Mouse (Mus musculus) lung, postnatal 36 days (tissue): Measurements from ENCODE around the gene Tmem125.
"Not testable (repeated sequence)": the region's sequence is repeated elsewhere in the genome, so short reads cannot be mapped to it uniquely, and the experiment has no call there.

Experiments
- DNase-seq: peaks from one replicate; pipeline ENCODE4 v3.0.0; 2022; ENCODE audit warnings: mixed read lengths

Tmem125 gene

DNA sequence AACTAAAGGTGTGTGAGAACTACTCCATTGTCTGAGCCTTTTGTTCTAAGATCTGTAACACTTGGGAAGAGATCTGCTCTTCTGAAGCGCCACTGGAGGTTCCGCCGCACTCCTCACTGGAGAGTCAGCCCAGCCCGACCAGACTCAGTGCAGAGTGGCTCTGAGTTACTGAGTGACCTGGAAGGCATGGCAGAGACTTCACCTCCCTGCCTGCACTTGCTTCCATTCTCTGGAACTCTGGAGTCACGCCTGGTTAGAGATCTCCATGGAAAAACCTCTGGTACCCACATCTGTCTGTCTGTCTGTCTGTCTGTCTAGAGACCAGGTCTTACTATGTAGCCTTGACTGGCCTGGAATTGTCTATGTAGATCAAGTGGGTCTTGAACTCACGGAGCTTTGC, 8.2 kb downstream of the Tmem125 start:
- DNase-seq = no peak

DNA sequence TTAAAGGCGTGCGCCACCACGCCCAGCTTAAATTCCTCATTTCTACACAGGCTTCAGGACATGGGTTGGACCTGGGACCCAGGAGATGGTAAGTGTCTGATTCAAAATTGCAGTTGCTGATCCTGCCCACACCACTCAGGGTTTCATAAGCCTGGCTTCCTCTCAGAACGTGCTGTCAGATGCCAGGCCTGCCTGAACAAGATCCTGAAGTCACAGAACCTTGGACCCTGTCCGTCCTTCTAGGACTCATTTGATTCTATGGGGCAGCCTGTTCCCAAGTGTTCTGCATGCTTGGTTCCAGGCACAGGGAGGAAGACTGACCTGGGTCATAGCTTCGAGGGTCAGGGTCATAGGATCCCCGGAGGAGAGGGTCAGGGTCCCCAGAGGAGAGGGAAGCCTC, 10.2 kb downstream of the Tmem125 start:
- DNase-seq = no peak

DNA sequence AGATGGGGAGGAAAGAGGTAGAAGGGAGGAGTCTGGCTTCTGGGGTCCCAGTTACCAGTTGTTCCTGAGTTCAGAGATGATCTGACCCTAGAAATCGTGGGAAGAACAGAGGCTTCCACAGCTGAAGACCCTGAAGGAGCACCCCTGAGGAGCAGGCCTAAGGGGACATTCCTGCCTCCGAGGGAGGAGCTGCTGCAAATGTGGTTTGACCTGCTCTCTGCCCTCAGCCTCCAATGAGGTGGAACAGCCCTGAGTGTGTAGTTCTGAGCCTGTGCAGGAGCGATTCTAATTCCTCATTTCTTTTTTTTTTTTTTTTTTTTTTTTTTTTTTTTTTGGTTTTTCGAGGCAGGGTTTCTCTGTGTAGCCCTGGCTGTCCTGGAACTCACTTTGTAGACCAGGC, 10.7 kb downstream of the Tmem125 start:
- no peak for DNase-seq

DNA sequence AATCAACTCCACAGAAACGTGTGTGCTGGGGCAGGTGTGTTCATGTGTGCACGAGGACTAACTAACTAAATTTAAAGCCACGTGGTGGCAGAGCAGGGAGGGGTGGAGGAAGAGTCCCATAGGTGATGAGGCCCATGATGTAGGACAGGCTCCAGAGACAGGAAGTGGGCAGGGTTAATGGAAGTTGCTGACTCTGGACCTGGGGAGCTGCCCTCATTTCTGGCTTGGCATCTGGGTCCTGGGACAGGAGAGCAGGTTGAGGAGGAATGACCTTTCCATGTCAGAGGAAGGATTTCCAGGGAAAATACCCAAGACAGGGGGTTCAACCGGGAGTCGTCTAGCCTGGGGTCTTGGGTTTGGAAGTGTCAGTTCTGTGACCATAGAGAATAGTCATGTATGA, 11.2 kb downstream of the Tmem125 start:
- no peak for DNase-seq

DNA sequence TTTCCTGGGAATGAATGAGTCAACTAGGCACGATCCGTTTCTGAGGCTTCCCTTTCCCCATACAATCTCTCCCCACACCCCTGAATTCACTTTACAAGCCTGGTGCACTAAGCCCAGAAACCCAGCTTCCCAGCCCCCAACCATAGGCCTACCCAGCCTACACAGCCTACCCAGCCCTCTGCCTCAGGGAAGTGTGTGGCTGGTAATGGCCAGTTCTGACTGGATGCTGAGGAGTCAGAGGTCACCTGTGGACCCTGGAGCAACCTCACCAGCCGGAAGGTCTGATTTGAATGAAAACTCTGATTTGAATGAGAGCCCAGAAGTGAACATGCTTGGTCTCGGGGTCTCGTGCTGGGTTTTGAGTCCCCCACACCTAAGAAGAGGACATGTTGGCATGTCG, 16.1 kb downstream of the Tmem125 start:
- DNase-seq = no peak

DNA sequence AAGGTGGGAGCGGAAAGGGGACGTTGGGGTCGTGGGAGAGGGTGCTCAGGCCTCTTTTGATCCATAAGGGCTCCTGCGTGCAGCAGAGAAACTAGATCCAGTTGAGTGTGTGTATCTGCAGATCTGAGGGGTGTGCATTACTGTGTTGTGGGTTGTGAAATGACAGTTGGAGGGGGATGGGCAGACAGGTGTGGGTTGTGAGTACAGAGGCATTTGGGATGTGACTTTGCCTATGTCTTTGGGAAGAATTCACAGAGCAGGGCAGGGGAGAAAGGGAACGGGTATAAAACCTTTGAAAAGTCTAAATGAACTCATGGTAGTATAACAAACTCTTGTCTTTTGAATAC, 16.5 kb downstream of the Tmem125 start:
- DNase-seq = peak; percentile 28

DNA sequence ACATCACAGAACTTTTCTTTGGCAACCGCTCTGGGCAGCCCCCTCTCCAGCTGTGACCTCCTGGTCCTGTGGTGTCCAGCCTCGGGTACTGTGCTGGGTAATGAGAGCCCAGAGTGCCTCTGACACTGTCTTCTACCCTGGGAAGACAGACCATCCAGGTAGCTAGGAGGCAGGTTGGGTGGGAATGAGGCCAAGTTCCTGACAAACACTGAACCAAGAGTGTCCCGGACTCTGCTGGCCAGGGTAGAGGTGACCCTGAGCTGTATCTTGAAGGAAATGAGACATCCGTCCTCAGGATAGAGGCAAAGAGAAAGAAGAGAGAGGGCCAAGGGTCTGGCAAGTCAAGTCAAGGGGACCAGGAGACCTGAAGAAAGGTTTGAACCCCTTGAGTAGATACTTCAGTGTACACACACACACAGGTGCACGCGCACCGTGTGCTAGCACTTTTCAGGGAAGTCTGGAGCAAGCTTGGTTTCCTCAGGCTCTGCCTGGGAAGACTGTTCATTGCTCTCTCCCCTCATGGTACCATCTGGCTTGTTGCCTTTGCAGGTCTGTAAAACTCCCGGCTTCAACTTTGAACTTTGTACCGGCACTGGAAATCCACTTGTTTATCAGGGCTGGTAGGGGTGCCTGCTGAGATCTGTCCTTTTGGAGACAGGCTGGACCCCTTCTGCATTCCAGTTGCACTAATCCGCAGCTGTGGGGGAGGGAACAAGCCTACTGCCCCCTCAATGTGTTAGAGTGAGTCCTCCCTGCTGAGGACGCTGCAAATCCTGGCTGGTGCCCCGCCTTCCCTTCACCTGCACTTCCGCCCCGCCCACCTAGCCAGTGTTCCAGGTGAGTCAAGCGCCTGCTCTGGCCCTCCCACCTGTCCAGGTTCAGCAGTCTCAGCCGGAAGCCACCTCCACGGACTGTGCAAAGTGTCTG, 17.2 kb downstream of the Tmem125 start, which contains the start of gene 2610528J11Rik:
Gene 2610528J11Rik, plus strand, starts transcription at position 592 of the 927 bp plus-strand sequence.
- DNase-seq = peak; percentile 92

DNA sequence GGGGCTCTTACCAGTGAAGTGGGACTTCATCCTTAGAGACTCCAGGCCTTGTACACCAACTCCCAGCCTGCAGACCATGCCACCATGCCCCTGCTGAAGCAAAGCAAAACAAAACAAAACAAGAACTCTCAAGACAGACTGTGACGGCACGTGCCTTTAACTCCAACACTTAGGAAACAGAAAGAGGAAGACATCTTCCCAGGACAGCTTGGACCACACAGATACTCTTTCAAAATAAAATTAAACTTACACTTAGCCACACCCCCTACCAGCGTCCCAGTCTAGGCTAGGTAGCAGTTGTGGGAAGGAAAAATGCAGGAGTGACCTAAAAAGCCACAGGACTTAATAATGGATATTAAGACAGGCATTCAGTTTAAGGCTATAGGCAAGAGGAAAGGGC, 18.1 kb downstream of the Tmem125 start:
- no peak for DNase-seq

DNA sequence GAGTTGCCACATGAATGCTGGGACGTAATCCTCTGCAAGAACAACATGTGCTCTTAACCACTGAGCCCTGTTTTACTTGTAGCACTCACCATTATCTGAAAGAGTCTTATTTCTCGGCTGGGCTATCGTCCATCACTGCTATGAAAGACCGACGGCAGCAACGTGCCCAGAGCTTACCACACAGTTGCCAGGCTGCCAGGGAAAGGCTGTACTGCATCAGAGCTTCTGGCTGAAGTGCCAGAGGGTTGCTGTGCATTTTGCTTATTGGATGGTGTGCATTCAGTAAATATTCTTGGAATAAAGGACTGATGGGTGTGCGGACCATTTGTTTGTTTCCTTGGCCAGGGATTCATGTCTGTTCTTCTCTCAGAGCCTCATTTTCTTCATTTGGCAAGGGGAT, 19.9 kb downstream of the Tmem125 start:
- no peak for DNase-seq

DNA sequence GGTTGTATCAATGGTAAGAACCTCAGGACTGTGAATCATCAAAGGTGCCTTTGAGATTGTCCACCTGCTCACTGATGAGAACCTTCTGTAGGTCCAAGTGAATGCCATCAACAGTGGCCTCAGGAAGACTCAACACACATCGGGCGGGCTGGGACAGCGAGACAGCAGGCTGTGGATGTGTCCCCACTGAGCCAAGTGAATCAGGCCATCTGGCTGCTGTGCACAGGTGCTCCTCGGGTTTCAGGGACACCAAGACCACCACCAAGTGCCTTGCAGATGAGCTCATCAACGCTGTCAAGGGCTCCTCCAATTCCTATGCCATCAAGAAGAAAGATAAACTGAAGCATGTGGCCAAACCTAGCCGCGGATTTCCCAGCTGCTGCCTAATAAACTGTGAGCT, 21.6 kb downstream of the Tmem125 start:
- no peak for DNase-seq

DNA sequence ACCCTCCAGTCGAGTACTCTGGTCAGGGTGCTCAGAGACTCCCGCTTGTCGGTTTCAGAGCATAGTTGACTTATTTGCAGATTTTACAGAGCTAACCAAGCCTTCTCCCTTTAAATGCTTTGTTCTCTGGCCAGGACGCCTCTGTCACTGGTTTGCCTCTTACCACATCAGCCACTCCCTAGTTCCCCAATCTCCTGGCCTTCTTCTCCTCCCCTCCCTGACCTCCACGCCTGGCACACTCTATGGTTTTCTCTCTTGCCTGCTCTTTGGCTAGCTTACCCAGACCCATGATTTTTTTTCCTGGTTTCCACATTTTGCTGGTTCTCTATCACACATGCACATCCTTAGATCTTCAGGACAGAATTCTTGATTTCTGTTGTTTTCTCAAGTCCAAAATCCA, 25.6 kb downstream of the Tmem125 start:
- DNase-seq = peak; percentile 48

DNA sequence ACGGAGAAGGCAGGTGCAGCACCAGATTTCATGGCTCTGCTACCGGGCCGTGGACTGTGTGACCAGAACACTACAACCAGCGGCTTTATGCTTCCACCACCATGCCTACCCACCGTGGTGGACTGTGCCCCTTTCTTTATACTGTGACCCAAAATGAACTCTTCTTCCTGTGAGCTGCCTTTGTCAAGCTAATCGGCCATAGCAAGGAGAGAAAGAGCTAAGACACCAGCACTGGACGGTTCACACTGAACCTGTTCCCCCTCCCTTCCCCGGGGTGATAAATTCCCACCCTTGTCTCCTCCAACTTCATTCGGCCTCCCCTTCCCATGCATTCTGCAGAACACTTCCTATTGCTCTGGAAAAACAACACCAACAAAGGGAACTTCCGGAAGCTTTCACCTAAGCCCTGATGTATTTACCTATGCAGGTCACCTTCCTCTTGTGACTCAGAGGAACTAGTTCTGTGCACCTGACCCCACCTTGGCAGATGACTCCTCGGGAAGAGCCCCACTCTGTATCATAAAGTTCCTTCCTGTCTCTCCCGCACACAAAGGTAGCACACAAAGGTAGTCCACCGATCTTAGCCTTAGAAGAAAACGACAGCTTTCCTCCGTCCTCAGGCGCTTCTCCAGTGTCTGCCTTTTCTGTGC, 26.2 kb downstream of the Tmem125 start:
- DNase-seq = no peak

DNA sequence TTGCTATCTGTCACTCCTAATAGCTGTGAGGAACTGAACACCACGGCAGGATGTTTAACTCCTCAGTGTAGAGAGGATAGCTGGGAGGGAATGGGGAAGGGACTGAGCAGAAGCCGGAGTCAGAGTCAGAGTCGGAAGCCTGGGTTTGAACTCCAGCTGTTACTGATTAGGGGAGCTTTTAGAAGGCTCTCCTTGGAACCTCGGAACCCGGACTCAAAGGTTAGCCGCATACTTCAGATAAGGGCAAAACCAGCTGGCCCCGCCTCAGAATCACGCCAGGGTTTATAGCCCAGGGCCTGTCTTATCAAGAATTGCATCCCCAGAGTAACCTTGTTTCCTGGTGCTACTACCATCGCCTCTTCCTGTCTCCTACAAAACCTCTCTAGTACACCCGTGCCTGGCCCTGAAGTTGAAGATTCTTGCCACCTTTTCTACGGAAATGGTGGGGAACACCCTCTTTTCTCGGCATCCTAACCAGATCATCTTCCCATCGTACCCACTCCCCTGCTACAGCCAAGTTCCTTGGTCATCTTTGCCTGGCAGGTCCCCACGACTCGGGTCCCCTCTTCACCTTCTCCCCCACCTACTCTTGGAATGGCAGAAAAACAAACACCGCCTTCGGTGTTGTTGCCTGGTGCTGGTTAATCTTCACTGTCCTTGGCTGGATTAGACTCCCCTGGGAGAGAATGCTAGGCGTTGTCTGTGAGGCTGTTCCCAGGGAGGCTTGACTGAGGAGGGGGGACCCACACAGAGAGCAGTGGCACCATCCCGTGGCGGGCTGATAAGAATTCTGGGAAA, 26.9 kb downstream of the Tmem125 start:
- peak; percentile 63 for DNase-seq

DNA sequence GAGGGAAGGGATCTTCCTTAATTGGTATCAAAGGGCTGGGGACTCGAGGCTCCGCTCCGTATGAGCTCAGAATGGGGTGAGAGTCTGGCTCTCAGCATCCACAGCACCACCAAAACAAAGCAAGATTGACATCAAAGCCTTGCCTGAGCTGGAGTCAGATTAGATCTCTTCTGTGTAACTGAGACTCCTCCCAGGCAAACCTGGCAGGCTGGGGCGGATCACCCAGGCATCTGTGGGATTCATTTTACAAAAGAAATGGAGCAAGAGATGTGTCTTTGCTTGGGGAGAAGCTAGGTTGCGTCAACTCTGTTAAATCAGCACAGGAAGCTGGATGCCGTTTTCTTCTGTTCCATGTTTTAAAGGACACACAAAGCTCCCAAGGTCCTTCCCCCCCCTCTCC, 34.8 kb downstream of the Tmem125 start:
- DNase-seq = peak; percentile 34

DNA sequence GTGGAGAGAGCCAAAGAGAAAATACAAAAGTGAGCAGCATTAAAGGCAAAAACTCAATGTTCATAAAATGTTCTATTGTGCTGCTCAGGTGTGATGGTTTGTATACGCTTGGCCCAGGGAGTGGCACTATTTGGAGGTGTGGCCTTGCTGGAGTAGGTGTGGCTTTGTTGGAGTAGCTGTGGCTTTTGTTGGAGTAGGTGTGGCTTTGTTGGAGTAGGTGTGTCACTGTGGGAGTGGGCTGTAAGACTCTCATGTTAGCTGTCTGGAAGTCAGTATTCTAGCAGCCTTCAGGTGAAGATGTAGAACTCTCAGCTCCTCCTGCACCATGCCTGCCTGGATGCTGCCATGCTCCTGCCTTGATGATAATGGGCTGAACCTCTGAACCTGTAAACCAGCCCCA, 36.7 kb downstream of the Tmem125 start:
- DNase-seq = not testable (repeated sequence)

DNA sequence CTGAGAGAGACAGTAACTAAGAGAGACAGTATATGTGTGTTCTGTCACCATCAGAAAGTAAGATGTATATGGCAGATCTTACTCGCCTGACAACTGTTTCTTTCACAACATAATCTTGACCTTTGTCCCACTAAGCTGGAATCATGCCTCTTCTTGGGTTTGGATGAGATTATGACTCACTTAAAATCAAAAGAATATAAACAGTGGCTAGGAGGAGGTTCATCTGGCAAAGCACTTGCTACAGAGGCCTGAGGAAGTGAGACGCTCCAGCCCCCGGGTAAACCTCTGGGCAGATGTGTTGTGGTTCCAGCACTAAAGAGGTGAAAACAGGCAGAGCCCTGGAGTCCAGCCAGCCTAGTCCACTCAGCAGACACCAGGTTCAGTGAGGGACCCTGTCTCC, 38.3 kb downstream of the Tmem125 start:
- DNase-seq = peak; percentile 64

DNA sequence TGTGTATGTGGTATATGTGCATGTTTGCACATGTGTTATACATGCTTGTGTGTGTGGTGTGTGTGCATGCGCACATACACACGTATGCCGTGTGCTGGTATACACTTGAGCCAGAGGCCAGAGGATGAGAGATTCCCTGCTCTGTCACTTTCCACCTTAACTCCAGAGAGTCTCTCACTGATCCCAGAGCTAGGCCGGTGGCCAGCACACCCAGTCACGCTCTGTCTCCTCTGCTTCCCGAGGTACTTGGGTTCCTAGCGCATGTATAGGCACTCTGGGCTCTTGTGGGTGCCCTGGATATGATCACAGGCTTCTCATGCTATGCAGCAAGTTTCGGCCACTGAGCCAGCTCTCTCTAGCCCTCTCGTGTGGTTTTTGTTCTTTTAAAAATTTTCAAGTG, 43.1 kb downstream of the Tmem125 start:
- DNase-seq = peak; percentile 47

DNA sequence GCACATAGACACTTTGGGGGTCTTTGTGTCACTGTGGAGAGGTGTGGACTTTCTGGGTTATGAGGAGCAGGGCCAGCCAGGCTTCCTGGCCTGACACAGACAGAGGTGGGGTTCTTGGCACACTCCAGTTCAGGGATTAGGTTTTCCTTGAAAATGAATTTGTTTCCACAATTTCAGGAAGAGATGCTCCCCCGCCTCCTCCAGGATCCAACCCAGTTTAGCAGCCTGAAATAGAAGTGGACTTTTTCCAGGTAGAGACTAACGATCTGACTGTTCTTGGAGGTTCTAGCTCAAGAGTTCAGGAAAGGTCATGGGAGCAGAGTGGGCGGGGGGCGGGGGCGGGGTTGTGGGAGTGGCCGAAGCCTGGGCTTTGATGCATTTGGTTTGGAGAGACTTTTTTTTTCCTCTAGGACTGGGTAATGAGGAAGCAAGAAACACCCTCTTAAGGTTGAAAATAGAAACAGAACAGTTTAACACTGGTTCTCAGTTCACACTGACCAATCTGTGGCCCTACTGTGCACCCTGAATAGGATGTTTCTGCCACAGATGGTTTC, 43.6 kb downstream of the Tmem125 start:
- no peak for DNase-seq
